Mouse (Mus musculus) embryonic facial prominence, embryonic 13.5 days (tissue): Measurements from ENCODE around the gene Ptrh1. TPM values are rescaled to one million over a fixed set of nuclear protein-coding genes. Genes with fewer than 3 reads are reported as not detected.

Source experiments
- ATAC-seq: fragments of 200-750 bp; cut with Nextera tagmentation; 2 replicates; pipeline ENCODE4 v1.8.0; 2017; ENCODE audit warnings: low read depth; ENCODE audit not compliant: insufficient number of reproducible peaks, insufficient read depth, low FRiP score, low TSS enrichment
- H3K27ac ChIP-seq: fragments of 300-500 bp; sonication (generic); 2 replicates; pipeline ENCODE4 v1.5.1; 2015; ENCODE audit warnings: moderate library complexity, mild to moderate bottlenecking, inconsistent platforms
- H3K27me3 ChIP-seq: fragments of 300-500 bp; sonication (generic); 2 replicates; pipeline ENCODE4 v1.6.1; 2015; ENCODE audit warnings: mild to moderate bottlenecking, inconsistent platforms
- H3K36me3 ChIP-seq: fragments of 300-500 bp; sonication (generic); 2 replicates; pipeline ENCODE4 v1.6.1; 2015; ENCODE audit warnings: mild to moderate bottlenecking, inconsistent platforms
- H3K4me1 ChIP-seq: fragments of 300-500 bp; sonication (generic); 2 replicates; pipeline ENCODE4 v1.6.1; 2015; ENCODE audit warnings: inconsistent platforms
- H3K4me2 ChIP-seq: fragments of 300-500 bp; sonication (generic); 2 replicates; pipeline ENCODE4 v1.6.1; 2015; ENCODE audit warnings: moderate library complexity, mild to moderate bottlenecking, inconsistent platforms
- H3K4me3 ChIP-seq: fragments of 300-500 bp; sonication (generic); 2 replicates; pipeline ENCODE4 v1.5.1; 2015; ENCODE audit warnings: mild to moderate bottlenecking, inconsistent platforms
- H3K9ac ChIP-seq: fragments of 300-500 bp; sonication (generic); 2 replicates; pipeline ENCODE4 v1.6.1; 2015; ENCODE audit warnings: mild to moderate bottlenecking, inconsistent platforms
- H3K9me3 ChIP-seq: fragments of 300-500 bp; sonication (generic); 2 replicates; pipeline ENCODE4 v1.6.1; 2016; ENCODE audit warnings: inconsistent platforms
- WGBS: fragments of 180-500 bp; shearing (Covaris S2); methylation state at CpG from one replicate; pipeline ENCODE4 v1.1.7; 2015; ENCODE audit warnings: mixed read lengths; 5-methylcytosine and 5-hydroxymethylcytosine counted together
- polyA plus RNA-seq: library from polyadenylated mRNA; unstranded; fragments of >200 nt; fragmentation: Nextera tagmentation; extraction: Ambion mirVana; gene quantifications from 2 replicates; pipeline ENCODE4 v1.2.1, GENCODE M21; 2015

The Ptrh1 gene
- polyA plus RNA-seq, 1 experiment from 2014 or later = 5.8 TPM

DNA sequence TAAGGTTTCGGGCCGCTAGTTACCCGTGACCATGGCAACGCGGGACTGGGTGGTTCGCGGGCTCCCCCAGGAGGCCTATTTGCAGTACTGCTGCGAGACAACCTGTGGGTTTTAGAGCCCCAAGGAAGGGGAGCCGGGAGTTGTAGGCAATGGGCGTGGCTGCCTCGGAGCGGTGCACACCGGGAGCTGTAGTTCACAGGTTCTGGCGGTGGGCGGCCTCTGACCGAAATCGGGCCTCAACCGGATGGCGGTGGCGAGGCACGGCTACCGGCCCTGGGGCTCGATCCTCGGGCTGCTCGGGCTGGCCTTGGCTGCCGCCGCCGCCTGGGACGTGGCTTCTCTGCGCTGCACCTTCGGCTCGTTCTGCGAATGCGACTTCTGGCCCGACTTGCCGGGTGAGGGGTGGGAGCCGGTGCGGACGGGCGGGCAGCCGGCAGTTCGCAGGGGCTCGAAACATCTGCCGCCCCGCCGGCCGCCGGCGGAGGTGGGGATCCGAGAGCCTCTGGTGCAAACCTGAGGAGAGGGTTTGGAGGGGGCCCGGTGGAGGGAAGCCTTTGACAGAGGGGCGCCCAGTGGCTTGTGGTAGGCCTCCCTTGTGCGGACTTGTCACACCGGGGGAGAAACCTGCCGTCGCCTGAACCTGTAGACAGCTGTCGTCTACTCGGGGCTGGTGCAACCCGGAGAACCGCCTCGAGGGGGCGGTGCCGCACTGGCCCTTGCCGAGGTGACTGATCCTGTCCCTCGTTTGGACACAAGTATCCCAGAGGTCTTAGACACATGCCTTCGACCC, 18.3 kb upstream of the Ptrh1 start, which contains the start of gene Tor2a:
Gene Tor2a, plus strand, starts transcription at position 179 of the 790 bp plus-strand sequence.
- peak; percentile 89 for ATAC-seq
- H3K27ac ChIP-seq = peak within 1 kb of the TSS; percentile 89
- H3K36me3 ChIP-seq = peaks cover 40% of the 10 kb centered on the region
- peaks cover 11% of the 10 kb centered on the region for H3K4me1 ChIP-seq
- H3K9me3 ChIP-seq = no peaks in the 10 kb centered on the region
- no peaks in the 10 kb centered on the region for H3K27me3 ChIP-seq
- H3K4me3 ChIP-seq = peak within 1 kb of the TSS; percentile 72
- peak within 1 kb of the TSS; percentile 58 for H3K4me2 ChIP-seq
- WGBS = under 1% methylated on average over 66 of the region's 66 CpGs
- H3K9ac ChIP-seq = peak within 1 kb of the TSS; percentile 86

DNA sequence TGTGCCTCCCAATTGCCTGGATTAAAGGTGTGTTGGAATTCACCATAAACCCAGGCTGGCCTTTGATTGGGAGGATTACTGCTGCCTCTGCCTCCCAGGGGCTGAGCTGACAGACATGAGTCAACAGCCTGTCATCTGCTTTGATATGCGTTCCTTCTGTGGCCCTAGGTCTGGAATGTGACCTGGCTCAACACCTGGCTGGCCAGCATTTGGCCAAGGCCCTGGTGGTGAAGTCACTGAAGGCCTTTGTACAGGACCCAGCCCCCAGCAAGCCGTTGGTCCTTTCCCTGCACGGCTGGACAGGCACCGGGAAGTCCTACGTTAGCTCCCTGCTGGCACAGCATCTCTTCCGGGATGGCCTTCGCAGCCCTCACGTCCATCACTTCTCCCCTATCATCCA, 17.1 kb upstream of the Ptrh1 start:
- Histone ChIP-seq H3K4me2 (peak overlapping the region; percentile 58; the same call in 1 of the 2 replicates), H3K4me1 (peaks cover 11% of the 10 kb centered on the region), H3K9ac (peak overlapping the region; percentile 40; the same call in 1 of the 2 replicates), H3K9me3 (no peaks in the 10 kb centered on the region), H3K36me3 (peaks cover 39% of the 10 kb centered on the region), H3K27me3 (no peaks in the 10 kb centered on the region), H3K27ac (no peak overlapping the region), H3K4me3 (no peak overlapping the region)
- WGBS = 66% methylated on average over 8 of the region's 8 CpGs
- ATAC-seq = no peak

DNA sequence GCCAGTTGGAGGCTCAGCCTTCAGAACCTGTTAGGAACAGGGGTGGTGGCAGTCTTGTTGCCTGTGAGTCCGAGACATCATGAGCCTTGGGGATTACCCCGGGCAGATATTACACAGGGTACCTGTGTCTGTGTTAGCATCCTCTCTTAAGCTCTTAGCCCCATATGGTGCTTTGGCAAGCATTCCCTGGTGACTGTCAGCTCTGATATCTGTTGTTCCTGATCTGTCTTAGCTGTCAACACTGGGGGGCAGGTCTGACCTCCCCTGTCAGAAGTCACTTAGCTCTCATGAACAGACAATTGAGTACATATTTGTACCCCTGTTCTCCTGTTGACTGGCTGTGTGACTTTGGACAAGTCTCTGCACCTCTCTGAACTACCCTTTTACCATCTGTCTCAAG, 16.6 kb upstream of the Ptrh1 start:
- Histone ChIP-seq H3K27me3 (no peaks in the 10 kb centered on the region), H3K9ac (peak overlapping the region; percentile 40; the same call in 1 of the 2 replicates), H3K27ac (no peak overlapping the region), H3K36me3 (peaks cover 39% of the 10 kb centered on the region), H3K4me3 (no peak overlapping the region), H3K4me1 (peaks cover 11% of the 10 kb centered on the region), H3K4me2 (no peak overlapping the region), H3K9me3 (no peaks in the 10 kb centered on the region)
- no peak for ATAC-seq
- WGBS = 95% methylated on average over 2 of the region's 2 CpGs

- H3K9ac ChIP-seq = no peak overlapping the region
- H3K4me2 ChIP-seq = no peak overlapping the region
- H3K4me1 ChIP-seq = peaks cover 11% of the 10 kb centered on the region
- WGBS = 91% methylated on average over 14 of the region's 14 CpGs
- H3K27me3 ChIP-seq = no peaks in the 10 kb centered on the region
- no peaks in the 10 kb centered on the region for H3K9me3 ChIP-seq
- no peak for ATAC-seq
- H3K4me3 ChIP-seq = no peak overlapping the region
- peaks cover 30% of the 10 kb centered on the region for H3K36me3 ChIP-seq
- H3K27ac ChIP-seq = no peak overlapping the region
These were observed 14.2 kb upstream of the Ptrh1 start for GRCm38 (mm10) chr2:32761361-32761760.

- Histone ChIP-seq H3K9ac (no peak overlapping the region), H3K4me1 (peaks cover 11% of the 10 kb centered on the region), H3K27ac (no peak overlapping the region), H3K27me3 (no peaks in the 10 kb centered on the region), H3K36me3 (peaks cover 30% of the 10 kb centered on the region), H3K9me3 (no peaks in the 10 kb centered on the region), H3K4me2 (no peak overlapping the region), H3K4me3 (no peak overlapping the region)
- no peak for ATAC-seq
- WGBS = 91% methylated on average over 4 of the region's 4 CpGs
These were observed 13.7 kb upstream of the Ptrh1 start for GRCm38 (mm10) chr2:32761859-32762258.

DNA sequence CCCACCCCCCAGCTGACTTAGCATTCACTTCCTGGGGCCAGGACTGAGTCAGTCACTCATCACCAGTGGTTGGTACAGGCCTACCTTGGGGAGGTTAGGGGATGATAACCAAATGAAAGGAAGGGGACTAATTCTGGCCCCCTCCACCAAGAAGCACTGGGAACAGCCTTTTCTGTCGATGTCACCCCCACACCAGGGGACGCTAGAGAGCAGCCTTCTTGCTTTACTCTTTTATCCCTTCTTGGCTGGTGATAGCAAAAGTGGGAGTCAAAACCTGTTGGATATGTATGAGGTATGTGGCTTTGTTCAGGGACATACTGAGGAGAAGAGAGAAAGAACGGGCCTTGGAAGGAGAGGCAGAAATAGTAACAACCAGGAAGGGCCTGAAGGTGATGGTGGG, 12.2 kb upstream of the Ptrh1 start:
- Histone ChIP-seq H3K9ac (no peak overlapping the region), H3K9me3 (no peaks in the 10 kb centered on the region), H3K27ac (no peak overlapping the region), H3K36me3 (peaks cover 30% of the 10 kb centered on the region), H3K27me3 (no peaks in the 10 kb centered on the region), H3K4me2 (no peak overlapping the region), H3K4me1 (peaks cover 7% of the 10 kb centered on the region), H3K4me3 (no peak overlapping the region)
- ATAC-seq = no peak
- WGBS = 83% methylated on average over 3 of the region's 3 CpGs

DNA sequence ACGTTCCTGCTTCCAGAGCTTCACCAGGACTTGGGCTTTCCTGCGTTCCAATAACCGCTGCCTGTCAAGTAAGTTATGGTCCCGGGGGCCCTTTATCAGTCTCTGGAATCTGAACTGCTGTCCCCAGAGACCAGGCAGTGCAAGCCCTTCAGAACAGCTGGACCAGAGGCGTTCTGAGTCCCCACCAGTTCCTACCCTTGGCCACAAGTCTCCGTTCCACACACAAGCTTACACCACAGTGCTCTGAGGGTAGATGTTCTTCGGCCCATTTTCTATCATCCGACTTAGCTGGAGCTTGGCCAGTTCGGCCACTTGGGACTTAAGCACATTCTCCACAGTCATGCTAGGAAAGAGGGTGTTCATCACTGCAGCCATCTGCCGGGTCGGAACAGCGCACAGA, 8.3 kb upstream of the Ptrh1 start:
- no peaks in the 10 kb centered on the region for H3K9me3 ChIP-seq
- H3K9ac ChIP-seq = 0 out of 2 replicates have a peak overlapping the region, but pooled peaks have one; percentile 12
- H3K27ac ChIP-seq = no peak overlapping the region
- no peaks in the 10 kb centered on the region for H3K4me1 ChIP-seq
- H3K4me2 ChIP-seq = no peak overlapping the region
- no peak overlapping the region for H3K4me3 ChIP-seq
- 63% methylated on average over 12 of the region's 12 CpGs for WGBS
- H3K36me3 ChIP-seq = peaks cover 7% of the 10 kb centered on the region
- no peaks in the 10 kb centered on the region for H3K27me3 ChIP-seq
- ATAC-seq = no peak

DNA sequence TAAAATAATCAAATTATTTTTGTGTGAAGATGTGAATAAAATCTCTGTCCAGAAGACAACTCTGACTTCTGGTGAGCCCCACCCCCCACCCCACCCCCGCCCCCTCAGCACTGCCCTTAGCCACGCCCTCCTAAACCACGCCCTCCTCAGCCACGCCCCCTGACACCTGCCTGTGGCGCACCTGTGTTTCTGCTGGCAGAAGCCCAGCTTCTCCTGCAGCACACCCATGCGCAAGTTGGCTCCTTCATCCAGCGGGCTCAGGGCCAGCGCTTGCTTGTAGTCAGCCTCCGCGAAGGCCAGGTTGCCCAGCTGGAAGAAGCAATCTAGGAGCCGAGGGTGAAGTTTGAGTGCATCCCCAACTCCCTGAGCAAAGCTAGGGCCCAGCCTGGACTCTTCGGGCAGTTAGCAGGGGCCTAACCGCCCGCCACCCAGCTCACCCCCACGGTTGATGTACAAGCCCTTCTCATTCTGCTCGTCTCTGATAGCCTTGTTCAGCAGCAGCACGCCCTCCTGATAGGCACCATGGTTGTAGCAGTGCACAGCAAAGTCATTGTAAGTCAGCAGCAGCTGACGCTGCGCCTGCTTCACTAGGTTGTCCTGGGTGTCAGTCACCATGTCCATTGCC, 6.8 kb upstream of the Ptrh1 start:
- no peak overlapping the region for H3K4me2 ChIP-seq
- WGBS = 48% methylated on average over 19 of the region's 19 CpGs
- no peaks in the 10 kb centered on the region for H3K36me3 ChIP-seq
- H3K4me3 ChIP-seq = no peak overlapping the region
- no peak overlapping the region for H3K27ac ChIP-seq
- H3K27me3 ChIP-seq = no peaks in the 10 kb centered on the region
- no peak overlapping the region for H3K9ac ChIP-seq
- no peaks in the 10 kb centered on the region for H3K4me1 ChIP-seq
- ATAC-seq = no peak
- no peaks in the 10 kb centered on the region for H3K9me3 ChIP-seq

GRCm38 (mm10) chr2:32769327-32770085, 6.1 kb upstream of the Ptrh1 start:
- H3K27ac ChIP-seq = no peak overlapping the region
- H3K9ac ChIP-seq = no peak overlapping the region
- no peak overlapping the region for H3K4me3 ChIP-seq
- ATAC-seq = no peak
- whole genome bisulfite sequencing = 74% methylated on average over 5 of the region's 5 CpGs
- H3K4me1 ChIP-seq = no peaks in the 10 kb centered on the region
- H3K9me3 ChIP-seq = no peaks in the 10 kb centered on the region
- no peaks in the 10 kb centered on the region for H3K27me3 ChIP-seq
- H3K4me2 ChIP-seq = no peak overlapping the region
- no peaks in the 10 kb centered on the region for H3K36me3 ChIP-seq

DNA sequence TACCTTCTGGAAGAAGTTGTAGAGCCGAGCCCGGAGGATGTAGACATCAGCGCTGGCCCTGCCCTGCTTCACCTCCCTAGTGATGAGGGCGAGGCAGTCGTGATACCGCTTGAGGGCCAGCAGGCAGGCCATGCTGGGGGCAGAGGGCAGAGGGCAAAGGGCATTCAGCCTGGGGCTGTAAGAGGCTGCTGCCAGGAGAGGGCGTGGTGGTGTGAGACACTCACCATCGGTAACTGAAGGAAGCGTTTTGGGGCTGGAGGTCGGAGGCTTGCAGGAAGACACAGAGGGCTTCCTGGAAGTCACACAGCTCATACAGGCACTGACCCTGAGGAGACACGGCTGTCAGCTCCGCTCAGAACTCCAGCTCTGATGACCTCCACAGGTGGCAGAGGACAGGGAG, 3.7 kb upstream of the Ptrh1 start:
- Histone ChIP-seq H3K27me3 (peaks cover 6% of the 10 kb centered on the region; the same call in 1 of the 2 replicates), H3K27ac (no peak overlapping the region), H3K9me3 (no peaks in the 10 kb centered on the region), H3K4me1 (peaks cover 13% of the 10 kb centered on the region), H3K9ac (no peak overlapping the region), H3K36me3 (no peaks in the 10 kb centered on the region), H3K4me3 (no peak overlapping the region), H3K4me2 (no peak overlapping the region)
- ATAC-seq = no peak
- 11% methylated on average over 12 of the region's 12 CpGs for WGBS

GRCm38 (mm10) chr2:32772626-32773279, 2.8 kb upstream of the Ptrh1 start:
- Histone ChIP-seq H3K36me3 (no peaks in the 10 kb centered on the region), H3K4me3 (no peak overlapping the region), H3K9me3 (no peaks in the 10 kb centered on the region), H3K9ac (no peak overlapping the region), H3K4me2 (no peak overlapping the region), H3K27ac (no peak overlapping the region), H3K4me1 (peaks cover 13% of the 10 kb centered on the region), H3K27me3 (peaks cover 6% of the 10 kb centered on the region; the same call in 1 of the 2 replicates)
- ATAC-seq = no peak
- WGBS = 73% methylated on average over 8 of the region's 8 CpGs
